Mouse (Mus musculus) heart, postnatal 36 days (tissue): ENCODE data around the gene Mllt10. TPM values are rescaled to one million over a fixed set of nuclear protein-coding genes. Genes with fewer than 3 reads are reported as not detected.
A peak's percentile ranks its signal among the peaks of the same experiment; 100 is the strongest.

Experiments used
- DNase-seq, 2 experiments: peaks; one replicate each; pipeline ENCODE4 v3.0.0; 2021 to 2022
- intact Hi-C: fragments of 180-260 bp; cut with DNase I; formaldehyde crosslinking; loops from one replicate; pipeline ENCODE4 v1.15.1; 2025
- microRNA-seq, 2 experiments: library from miRNA; unstranded; fragments of <30 nt; microRNA quantifications; one replicate each; pipeline ENCODE4 v1.2.0; 2021; ENCODE audit warnings: borderline number of aligned reads in 2 of 2
- total RNA-seq, 2 experiments: library from RNA; stranded (reverse); gene quantifications; 2 replicates each; pipeline ENCODE4 v1.2.3; 2021

Gene Mllt10
- total RNA-seq, 2 experiments from 2014 or later = 32.6 to 34.2 TPM

- DNase-seq = peak in 1 of 2 experiments; percentile 17
- intact Hi-C loops = no loop called here
These were observed 164.5 kb downstream of the Mllt10 start for GRCm38 (mm10) chr2:18219569-18219968.

- intact Hi-C loops = no loop called here
- no peak for DNase-seq
These were observed 173.5 kb downstream of the Mllt10 start for GRCm38 (mm10) chr2:18228486-18229062.

GRCm38 (mm10) chr2:18229279-18229678, 174.2 kb downstream of the Mllt10 start:
- intact Hi-C loops = no loop called here
- peak in 1 of 2 experiments; percentile 26 for DNase-seq

GRCm38 (mm10) chr2:18231143-18231542, 176.1 kb downstream of the Mllt10 start:
- no peak for DNase-seq
- intact Hi-C loops = no loop called here

GRCm38 (mm10) chr2:18232883-18233567, 178.0 kb downstream of the Mllt10 start:
- intact Hi-C loops = no loop called here
- no peak for DNase-seq

GRCm38 (mm10) chr2:18235524-18235923, 180.5 kb downstream of the Mllt10 start:
- intact Hi-C loops = no loop called here
- DNase-seq = no peak

- DNase-seq = no peak
- intact Hi-C loops = no loop called here
These were observed 194.2 kb downstream of the Mllt10 start for GRCm38 (mm10) chr2:18249224-18249623.

Small RNAs within 50 kb of the gene (microRNA-seq; reads per million reads assigned to microRNA genes)
- gene Gm23638 (0 reads per million in 2 experiments), gene Mir7655 (1.3 to 1.4 reads per million in 2 experiments)

Other genes starting within 250 kb of the Mllt10 start
- gene H2al2a, start 58.3 kb upstream of the Mllt10 start, total RNA-seq = not detected
- gene A930004D18Rik, start 17.5 kb upstream of the Mllt10 start, total RNA-seq = 1 to 10 TPM; 4.6 to 6.2 TPM
- gene Skida1, start 6.2 kb upstream of the Mllt10 start, total RNA-seq = 1 to 10 TPM; 2.8 to 5.1 TPM